Mouse (Mus musculus): ENCODE data around the gene Zc3h12d. TPM values are rescaled to one million over a fixed set of nuclear protein-coding genes. Genes with fewer than 3 reads are reported as not detected.

The Zc3h12d gene
- not detected in 2 replicates for polyA plus RNA-seq (2016; fragmentation: Nextera tagmentation; extraction: Ambion mirVana)

- Histone ChIP-seq H3K36me3 (0 out of 2 replicates have a peak, but pooled peaks cover 4% of the 10 kb centered on the region), H3K9me3 (replicated peaks) (no peaks in the 10 kb centered on the region), H3K27ac (no peak within 1 kb of the TSS), H3K4me1 (peaks cover 9% of the 10 kb centered on the region), H3K27me3 (ENCODE audit: low read depth, poor library complexity, severe bottlenecking) (peaks cover 10% of the 10 kb centered on the region; the same call in 1 of the 2 replicates), H3K4me3 (peak within 1 kb of the TSS; percentile 39)
- DNase-seq (ENCODE audit: low spot score), result peak; percentile 47
- 3% methylated on average over 15 of the region's 15 CpGs for WGBS
Measured at GRCm38 (mm10) chr10:7832171-7832676, at the start of gene Zc3h12d. TSS of gene Zc3h12d (plus strand) at chr10:7832470.

GRCm38 (mm10) chr10:7787319-7787718 is 45.0 kb upstream of the Zc3h12d start:
- WGBS, result 42% methylated on average over 2 of the region's 2 CpGs
- H3K4me3 ChIP-seq, result no peak overlapping the region
- H3K4me1 ChIP-seq, result no peaks in the 10 kb centered on the region
- H3K27ac ChIP-seq, result no peak overlapping the region
- DNase-seq (ENCODE audit: low spot score), result no peak
- peaks cover 25% of the 10 kb centered on the region for H3K36me3 ChIP-seq
- no peaks in the 10 kb centered on the region for H3K9me3 ChIP-seq (replicated peaks)
- no peaks in the 10 kb centered on the region for H3K27me3 ChIP-seq (ENCODE audit: low read depth, poor library complexity, severe bottlenecking)

GRCm38 (mm10) chr10:7792254-7792750 is 40.0 kb upstream of the Zc3h12d start:
- H3K27ac ChIP-seq, result peak overlapping the region; percentile 90
- H3K4me1 ChIP-seq, result peaks cover 5% of the 10 kb centered on the region
- peaks cover 43% of the 10 kb centered on the region for H3K36me3 ChIP-seq
- DNase-seq (ENCODE audit: low spot score), result no peak
- H3K9me3 ChIP-seq (replicated peaks), result no peaks in the 10 kb centered on the region
- no peaks in the 10 kb centered on the region for H3K27me3 ChIP-seq (ENCODE audit: low read depth, poor library complexity, severe bottlenecking)
- peak overlapping the region; percentile 74 for H3K4me3 ChIP-seq
- 1% methylated on average over 10 of the region's 10 CpGs for WGBS

GRCm38 (mm10) chr10:7792751-7793385 is 39.4 kb upstream of the Zc3h12d start, which contains the start of the genes Ginm1 and Ppil4:
TSS of gene Ginm1 (minus strand) at chr10:7792824.
TSS of gene Ppil4 (plus strand) at chr10:7792891.
- Histone ChIP-seq H3K4me1 (peaks cover 5% of the 10 kb centered on the region), H3K36me3 (peaks cover 48% of the 10 kb centered on the region), H3K9me3 (replicated peaks) (no peaks in the 10 kb centered on the region), H3K4me3 (peak within 1 kb of the TSS; percentile 74), H3K27ac (peak within 1 kb of the TSS; percentile 90), H3K27me3 (ENCODE audit: low read depth, poor library complexity, severe bottlenecking) (no peaks in the 10 kb centered on the region)
- peak; percentile 92 for DNase-seq (ENCODE audit: low spot score)
- WGBS, result under 1% methylated on average over 52 of the region's 52 CpGs

- H3K4me1 ChIP-seq, result no peaks in the 10 kb centered on the region
- H3K4me3 ChIP-seq, result no peak overlapping the region
- 90% methylated on average over 3 of the region's 3 CpGs for WGBS
- no peak overlapping the region for H3K27ac ChIP-seq
- no peaks in the 10 kb centered on the region for H3K9me3 ChIP-seq (replicated peaks)
- no peak for DNase-seq (ENCODE audit: low spot score)
- peaks cover 99% of the 10 kb centered on the region for H3K36me3 ChIP-seq
- no peaks in the 10 kb centered on the region for H3K27me3 ChIP-seq (ENCODE audit: low read depth, poor library complexity, severe bottlenecking)
Measured at GRCm38 (mm10) chr10:7801258-7801657, 31.0 kb upstream of the Zc3h12d start.

- Histone ChIP-seq H3K27ac (no peak overlapping the region), H3K36me3 (peaks cover 99% of the 10 kb centered on the region), H3K9me3 (replicated peaks) (no peaks in the 10 kb centered on the region), H3K4me1 (no peaks in the 10 kb centered on the region), H3K4me3 (no peak overlapping the region), H3K27me3 (ENCODE audit: low read depth, poor library complexity, severe bottlenecking) (no peaks in the 10 kb centered on the region)
- WGBS, result 91% methylated on average over 2 of the region's 2 CpGs
- no peak for DNase-seq (ENCODE audit: low spot score)
Measured at GRCm38 (mm10) chr10:7802519-7803140, 29.6 kb upstream of the Zc3h12d start.

- Histone ChIP-seq H3K27ac (no peak overlapping the region), H3K4me3 (no peak overlapping the region), H3K27me3 (ENCODE audit: low read depth, poor library complexity, severe bottlenecking) (no peaks in the 10 kb centered on the region), H3K4me1 (no peaks in the 10 kb centered on the region), H3K36me3 (peaks cover 94% of the 10 kb centered on the region), H3K9me3 (replicated peaks) (no peaks in the 10 kb centered on the region)
- peak; percentile 41 for DNase-seq (ENCODE audit: low spot score)
- WGBS, result 55% methylated on average over 2 of the region's 2 CpGs
Measured at GRCm38 (mm10) chr10:7809937-7810336, 22.3 kb upstream of the Zc3h12d start.

GRCm38 (mm10) chr10:7816476-7816875 is 15.8 kb upstream of the Zc3h12d start:
- Histone ChIP-seq H3K27me3 (ENCODE audit: low read depth, poor library complexity, severe bottlenecking) (no peaks in the 10 kb centered on the region), H3K36me3 (peaks cover 91% of the 10 kb centered on the region), H3K4me1 (no peaks in the 10 kb centered on the region), H3K27ac (no peak overlapping the region), H3K4me3 (no peak overlapping the region), H3K9me3 (replicated peaks) (no peaks in the 10 kb centered on the region)
- no peak for DNase-seq (ENCODE audit: low spot score)
- 91% methylated on average over 2 of the region's 2 CpGs for WGBS

GRCm38 (mm10) chr10:7818676-7819075 is 13.6 kb upstream of the Zc3h12d start:
- no peaks in the 10 kb centered on the region for H3K27me3 ChIP-seq (ENCODE audit: low read depth, poor library complexity, severe bottlenecking)
- peaks cover 91% of the 10 kb centered on the region for H3K36me3 ChIP-seq
- H3K4me1 ChIP-seq, result no peaks in the 10 kb centered on the region
- no peak overlapping the region for H3K27ac ChIP-seq
- H3K4me3 ChIP-seq, result no peak overlapping the region
- DNase-seq (ENCODE audit: low spot score), result no peak
- WGBS, result 94% methylated on average over 4 of the region's 4 CpGs
- no peaks in the 10 kb centered on the region for H3K9me3 ChIP-seq (replicated peaks)

- WGBS, result 91% methylated on average over 4 of the region's 4 CpGs
- no peak for DNase-seq (ENCODE audit: low spot score)
- Histone ChIP-seq H3K36me3 (peaks cover 91% of the 10 kb centered on the region), H3K4me1 (no peaks in the 10 kb centered on the region), H3K27ac (no peak overlapping the region), H3K27me3 (ENCODE audit: low read depth, poor library complexity, severe bottlenecking) (no peaks in the 10 kb centered on the region), H3K9me3 (replicated peaks) (no peaks in the 10 kb centered on the region), H3K4me3 (no peak overlapping the region)
Measured at GRCm38 (mm10) chr10:7819156-7819555, 13.1 kb upstream of the Zc3h12d start.

GRCm38 (mm10) chr10:7819603-7820002 is 12.7 kb upstream of the Zc3h12d start:
- Histone ChIP-seq H3K4me1 (no peaks in the 10 kb centered on the region), H3K4me3 (no peak overlapping the region), H3K36me3 (peaks cover 87% of the 10 kb centered on the region), H3K27ac (no peak overlapping the region), H3K9me3 (replicated peaks) (no peaks in the 10 kb centered on the region), H3K27me3 (ENCODE audit: low read depth, poor library complexity, severe bottlenecking) (no peaks in the 10 kb centered on the region)
- 92% methylated on average over 4 of the region's 4 CpGs for WGBS
- DNase-seq (ENCODE audit: low spot score), result no peak

GRCm38 (mm10) chr10:7820171-7820570 is 12.1 kb upstream of the Zc3h12d start:
- H3K27me3 ChIP-seq (ENCODE audit: low read depth, poor library complexity, severe bottlenecking), result no peaks in the 10 kb centered on the region
- no peaks in the 10 kb centered on the region for H3K4me1 ChIP-seq
- peaks cover 82% of the 10 kb centered on the region for H3K36me3 ChIP-seq
- DNase-seq (ENCODE audit: low spot score), result no peak
- H3K4me3 ChIP-seq, result no peak overlapping the region
- 91% methylated on average over 5 of the region's 5 CpGs for WGBS
- no peak overlapping the region for H3K27ac ChIP-seq
- H3K9me3 ChIP-seq (replicated peaks), result no peaks in the 10 kb centered on the region

GRCm38 (mm10) chr10:7821981-7822380 is 10.3 kb upstream of the Zc3h12d start:
- Histone ChIP-seq H3K4me3 (no peak overlapping the region), H3K27me3 (ENCODE audit: low read depth, poor library complexity, severe bottlenecking) (no peaks in the 10 kb centered on the region), H3K36me3 (peaks cover 80% of the 10 kb centered on the region), H3K9me3 (replicated peaks) (no peaks in the 10 kb centered on the region), H3K4me1 (no peaks in the 10 kb centered on the region), H3K27ac (no peak overlapping the region)
- WGBS, result 97% methylated on average over 12 of the region's 12 CpGs
- DNase-seq (ENCODE audit: low spot score), result no peak
